Mouse (Mus musculus): Measurements from ENCODE around the gene Serpinb11.

- no peak for TF ChIP-seq CTCF (IDR thresholded peaks at IDR 0.05; ENCODE audit: control insufficient read depth, insufficient read depth, insufficient read length)
- no peak for TF ChIP-seq MYOD1 (IDR thresholded peaks at IDR 0.05; ENCODE audit: control insufficient read depth, insufficient read length, low read depth)
- no peak for TF ChIP-seq MAX (IDR thresholded peaks at IDR 0.05)
- TF ChIP-seq USF1 (IDR thresholded peaks at IDR 0.05; ENCODE audit: low read depth), result no peak
- TF ChIP-seq CEBPB (IDR thresholded peaks at IDR 0.05; ENCODE audit: low read depth), result no peak
- no peak for TF ChIP-seq MYOG (IDR thresholded peaks at IDR 0.05; ENCODE audit: control insufficient read depth, extremely low read depth, insufficient read length)
- TF ChIP-seq FOSL1 (IDR thresholded peaks at IDR 0.05; ENCODE audit: insufficient read depth, low read length, poor library complexity, severe bottlenecking), result no peak
Observed at GRCm38 (mm10) chr1:107384532-107384931, 23.5 kb downstream of the Serpinb11 start.
